Mouse (Mus musculus) lung, postnatal 25 days (tissue): ENCODE data around the gene Fa2h.

Experiments
- DNase-seq: peaks from one replicate; pipeline ENCODE4 v3.0.0; 2022; ENCODE audit warnings: low spot score

The Fa2h gene

GRCm38 (mm10) chr8:111299821-111300568 is 93.6 kb downstream of the Fa2h start, which contains the start of gene Rfwd3:
Rfwd3 (minus strand) TSS chr8:111300222.
- DNase-seq: peak; percentile 98

- DNase-seq: peak; percentile 31
Measured at GRCm38 (mm10) chr8:111299363-111299820, 94.2 kb downstream of the Fa2h start.

- DNase-seq: no peak
Measured at GRCm38 (mm10) chr8:111298011-111298410, 95.6 kb downstream of the Fa2h start.
